Mouse (Mus musculus) macrophage (primary cell): ENCODE results near the gene Mup4. TPM values are rescaled to one million over a fixed set of nuclear protein-coding genes. Genes with fewer than 3 reads are reported as not detected.
"Not testable (repeated sequence)": the region's sequence is repeated elsewhere in the genome, so short reads cannot be mapped to it uniquely, and the experiment has no call there.

Experiments
- H3K27ac ChIP-seq: fragments of 350-480 bp; formaldehyde crosslinking; 2 replicates; pipeline ENCODE4 v1.9.0; 2021
- H3K36me3 ChIP-seq: fragments of 350-480 bp; formaldehyde crosslinking; 2 replicates; pipeline ENCODE4 v1.9.0; 2021; ENCODE audit errors: inconsistent target
- H3K4me3 ChIP-seq: fragments of 350-480 bp; formaldehyde crosslinking; 2 replicates; pipeline ENCODE4 v1.9.0; 2021; ENCODE audit errors: inconsistent target
- H3K79me2 ChIP-seq: fragments of 350-480 bp; formaldehyde crosslinking; 2 replicates; pipeline ENCODE4 v1.9.0; 2021; ENCODE audit errors: inconsistent target
- WGBS: methylation state at CpG from one replicate; pipeline ENCODE4 v1.1.7; 2026; ENCODE audit warnings: inconsistent platforms; ENCODE audit not compliant: missing documents; 5-methylcytosine and 5-hydroxymethylcytosine counted together
- polyA plus RNA-seq: library from polyadenylated mRNA; stranded (reverse); fragments of 250-400 nt; gene quantifications from 3 replicates; pipeline ENCODE4 v1.2.4, GENCODE M21; 2018; ENCODE audit warnings: inconsistent platforms
- total RNA-seq, 78 experiments: library from RNA; depleted of rRNA; stranded (reverse); fragments of 250-400 nt; gene quantifications; 1 replicate in 9 of 78; 2 replicates in 24 of 78; 3 replicates in 43 of 78; 4 replicates in 2 of 78; pipeline ENCODE4 v1.2.4; 2018; ENCODE audit warnings: inconsistent platforms in 56 of 78

Mup4 gene
- not detected for total RNA-seq (2018; cell fraction: chromatin; rRNA removed)
- total RNA-seq (2018; cell fraction: cytosol; rRNA removed), result not detected
- not detected for total RNA-seq (2018; cell fraction: nucleus; rRNA removed)
- not detected in 3 replicates for polyA plus RNA-seq

DNA sequence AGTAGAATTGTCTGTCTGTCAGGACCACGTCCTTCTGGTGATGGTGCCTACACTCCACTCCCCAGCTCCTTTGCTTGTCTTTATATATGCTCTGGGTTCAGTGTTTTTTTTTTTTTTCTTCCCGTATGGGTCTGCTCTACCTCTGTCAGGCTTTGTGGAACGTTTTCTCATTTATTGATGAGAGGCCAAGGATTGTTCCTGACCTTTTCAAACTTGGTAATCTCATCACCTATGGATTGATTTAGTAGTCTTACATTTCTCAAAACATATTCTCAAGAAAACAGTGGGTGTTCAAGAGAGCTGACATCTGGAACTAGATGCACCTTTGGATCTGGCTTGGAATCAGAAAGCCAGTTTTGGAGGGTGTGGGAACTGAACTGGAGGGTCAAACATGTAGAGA lies at the start of gene Mup4:
TSS of gene Mup4 (minus strand) at position 101 of the 400 bp plus-strand sequence.
- Histone ChIP-seq H3K36me3 (no peaks in the 10 kb centered on the region), H3K79me2 (no peaks in the 10 kb centered on the region), H3K27ac (no peak within 1 kb of the TSS), H3K4me3 (no peak within 1 kb of the TSS)
- 95% methylated on average over 2 of the region's 3 CpGs for WGBS

DNA sequence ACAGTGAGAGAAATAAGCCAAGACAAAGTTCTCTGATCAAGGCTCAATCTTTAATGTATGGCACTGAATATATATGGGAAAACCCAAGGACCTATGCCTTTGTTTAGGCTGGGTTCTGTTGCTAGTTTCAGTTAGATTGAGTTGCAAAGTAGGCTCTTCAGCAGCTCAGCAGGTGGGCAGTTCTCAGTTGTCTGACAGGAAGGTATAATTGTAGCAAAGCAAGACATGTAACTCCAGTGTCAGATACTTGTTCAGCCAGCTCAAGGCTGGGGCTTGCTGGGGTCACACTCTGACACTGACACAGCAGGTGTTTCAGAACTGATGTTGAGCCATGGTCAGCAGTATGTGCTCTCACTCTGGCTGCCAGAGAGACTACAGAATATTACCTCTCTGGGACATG lies 37.4 kb upstream of the Mup4 start:
- not testable (repeated sequence) for H3K79me2 ChIP-seq, H3K4me3 ChIP-seq, H3K36me3 ChIP-seq, H3K27ac ChIP-seq

DNA sequence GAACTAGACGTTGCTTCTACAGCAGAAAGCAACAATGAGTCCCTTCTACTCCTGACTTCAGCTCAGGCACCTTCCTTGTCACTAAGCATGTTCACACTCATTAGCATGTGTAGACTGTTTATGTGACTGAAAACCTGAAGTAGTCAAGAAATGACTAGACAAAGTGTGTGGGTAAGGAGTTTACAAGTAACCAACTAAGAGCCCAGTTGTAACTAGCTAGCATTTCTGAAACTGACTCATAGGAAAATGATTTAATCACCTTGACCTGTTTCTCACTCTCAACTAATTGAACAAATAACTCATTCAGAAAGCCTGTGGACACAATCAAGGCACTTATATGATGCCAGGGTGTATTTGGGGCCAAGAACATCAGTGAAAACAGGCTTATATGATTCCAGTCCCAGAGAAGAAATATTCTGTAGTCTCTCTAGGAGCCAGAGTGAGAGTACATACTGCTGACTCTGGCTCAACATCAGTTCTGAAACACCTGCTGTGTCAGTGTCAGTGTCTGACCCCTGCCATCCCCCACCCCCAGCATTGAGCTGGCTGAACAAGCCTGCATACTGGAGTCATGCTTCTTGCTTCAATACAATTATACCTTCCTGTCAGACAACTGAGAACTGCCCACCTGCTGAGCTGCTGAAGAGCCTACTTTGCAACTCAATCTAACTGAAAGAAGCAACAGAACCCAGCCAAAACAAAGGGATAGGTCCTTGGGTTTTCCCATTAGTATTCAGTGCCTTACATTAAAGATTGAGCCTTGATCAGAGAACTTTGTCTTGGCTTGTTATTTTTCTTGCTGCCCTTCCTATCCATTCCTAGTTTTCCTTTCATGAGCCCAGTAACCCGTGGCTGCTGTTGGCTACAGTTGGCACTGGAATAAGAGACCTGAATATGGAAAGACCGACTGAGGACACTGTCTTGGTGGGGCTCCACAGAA lies 3.2 kb upstream of the Mup4 start, which contains the start of gene Mup6:
TSS of gene Mup6 (plus strand) at position 890 of the 940 bp plus-strand sequence.
- no peak within 1 kb of the TSS for H3K27ac ChIP-seq
- 75% methylated on average over 3 of the region's 3 CpGs for WGBS
- no peaks in the 10 kb centered on the region for H3K36me3 ChIP-seq
- no peak within 1 kb of the TSS for H3K4me3 ChIP-seq
- no peaks in the 10 kb centered on the region for H3K79me2 ChIP-seq

DNA sequence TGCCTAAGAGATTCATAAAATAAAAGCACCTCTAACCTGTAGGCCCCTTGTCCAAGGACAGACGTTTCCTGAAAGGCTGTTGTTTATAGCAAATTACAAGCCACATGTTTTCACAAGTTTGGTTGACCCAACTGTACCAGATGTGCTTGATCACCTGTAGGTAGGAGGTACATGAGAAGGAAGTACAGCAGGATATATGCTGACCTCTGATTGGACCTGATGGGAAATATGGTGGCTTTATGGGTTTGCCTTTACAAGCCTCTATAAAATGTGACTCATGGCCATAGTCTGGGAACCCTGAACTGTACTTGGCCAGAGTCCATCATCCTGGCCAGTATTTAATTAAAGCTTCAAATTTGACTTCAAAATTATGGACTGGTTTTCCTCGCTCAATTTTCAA lies 23.0 kb downstream of the Mup4 start:
- Histone ChIP-seq H3K79me2 (no peaks in the 10 kb centered on the region), H3K36me3 (no peaks in the 10 kb centered on the region), H3K4me3 (no peak overlapping the region), H3K27ac (no peak overlapping the region)
- WGBS, result 56% methylated on average over 2 of the region's 2 CpGs

- H3K27ac ChIP-seq, result no peak overlapping the region
- H3K4me3 ChIP-seq, result no peak overlapping the region
- H3K36me3 ChIP-seq, result no peaks in the 10 kb centered on the region
- no peaks in the 10 kb centered on the region for H3K79me2 ChIP-seq
- WGBS, result 72% methylated on average over 6 of the region's 6 CpGs
These were observed 27.8 kb downstream of the Mup4 start for GRCm38 (mm10) chr4:59932505-59933281.

- Histone ChIP-seq H3K79me2 (no peaks in the 10 kb centered on the region), H3K27ac (no peak overlapping the region), H3K36me3 (no peaks in the 10 kb centered on the region), H3K4me3 (no peak overlapping the region)
- 2% methylated on average over 6 of the region's 6 CpGs for WGBS
These were observed 32.2 kb downstream of the Mup4 start for GRCm38 (mm10) chr4:59928347-59928746.

- no peaks in the 10 kb centered on the region for H3K79me2 ChIP-seq
- H3K36me3 ChIP-seq, result no peaks in the 10 kb centered on the region
- WGBS, result 76% methylated on average over 3 of the region's 3 CpGs
These were observed 32.8 kb downstream of the Mup4 start for GRCm38 (mm10) chr4:59927666-59928065.

DNA sequence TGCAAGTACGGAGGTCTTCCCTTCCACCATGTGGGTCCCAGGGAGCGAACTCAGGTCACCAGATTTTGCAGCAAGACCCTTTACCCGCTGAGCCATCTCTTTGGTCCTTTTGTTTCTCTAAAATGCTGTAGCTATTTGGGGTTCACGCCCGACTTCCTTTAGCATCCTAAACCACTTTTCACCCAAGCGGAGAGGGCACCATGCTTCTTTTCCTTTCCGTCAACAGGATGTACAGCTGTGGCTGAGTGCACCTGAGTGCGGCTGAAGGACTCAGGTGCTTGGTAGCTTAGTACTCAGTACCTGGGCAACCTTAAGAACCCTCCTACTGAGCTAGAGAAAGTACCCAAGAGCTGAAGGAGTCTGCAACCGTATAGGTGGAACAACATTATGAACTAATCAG lies 35.4 kb downstream of the Mup4 start:
- H3K4me3 ChIP-seq, result no peak overlapping the region
- H3K27ac ChIP-seq, result no peak overlapping the region
- H3K79me2 ChIP-seq, result no peaks in the 10 kb centered on the region
- no peaks in the 10 kb centered on the region for H3K36me3 ChIP-seq
- 92% methylated on average over 9 of the region's 9 CpGs for WGBS

More at GRCm38 (mm10) chr4:59927666-59928065, 32.8 kb downstream of the Mup4 start:
- H3K4me3 ChIP-seq, result no peak overlapping the region
- H3K27ac ChIP-seq, result no peak overlapping the region

DNA sequence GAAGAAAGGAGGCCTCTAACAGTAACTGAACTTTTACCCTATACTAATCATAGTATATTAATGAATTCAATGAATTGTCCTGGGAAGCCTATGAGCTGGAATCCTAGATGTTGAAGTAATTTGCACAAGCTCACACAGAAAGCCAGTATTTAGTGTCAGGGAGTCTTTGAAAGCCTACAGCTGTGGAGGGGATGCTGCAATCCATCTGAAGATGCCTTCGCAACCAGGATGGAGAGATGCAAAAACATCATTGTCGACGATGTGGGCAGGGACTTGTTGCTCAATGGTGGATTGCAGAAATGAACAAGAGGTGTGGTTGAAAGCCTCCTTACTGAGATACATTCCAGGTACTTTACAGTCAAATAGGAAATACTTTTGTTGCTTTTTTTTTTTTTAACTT lies 42.5 kb downstream of the Mup4 start:
- H3K79me2 ChIP-seq, result no peaks in the 10 kb centered on the region
- H3K4me3 ChIP-seq, result no peak overlapping the region
- 55% methylated on average over 3 of the region's 3 CpGs for WGBS
- no peaks in the 10 kb centered on the region for H3K36me3 ChIP-seq
- no peak overlapping the region for H3K27ac ChIP-seq

- Histone ChIP-seq H3K36me3 (no peaks in the 10 kb centered on the region), H3K79me2 (no peaks in the 10 kb centered on the region), H3K4me3 (no peak within 1 kb of the TSS), H3K27ac (no peak within 1 kb of the TSS)
- WGBS, result 31% methylated on average over 22 of the region's 22 CpGs
These were observed 45.7 kb downstream of the Mup4 start, which contains the start of gene Slc46a2 for GRCm38 (mm10) chr4:59914608-59915403. TSS of gene Slc46a2 (minus strand) at chr4:59915056.

- Histone ChIP-seq H3K4me3 (no peak overlapping the region), H3K79me2 (no peaks in the 10 kb centered on the region), H3K27ac (no peak overlapping the region), H3K36me3 (no peaks in the 10 kb centered on the region)
- 100% methylated on average over 1 of the region's 2 CpGs for WGBS
These were observed 51.7 kb downstream of the Mup4 start for GRCm38 (mm10) chr4:59908785-59909184.

DNA sequence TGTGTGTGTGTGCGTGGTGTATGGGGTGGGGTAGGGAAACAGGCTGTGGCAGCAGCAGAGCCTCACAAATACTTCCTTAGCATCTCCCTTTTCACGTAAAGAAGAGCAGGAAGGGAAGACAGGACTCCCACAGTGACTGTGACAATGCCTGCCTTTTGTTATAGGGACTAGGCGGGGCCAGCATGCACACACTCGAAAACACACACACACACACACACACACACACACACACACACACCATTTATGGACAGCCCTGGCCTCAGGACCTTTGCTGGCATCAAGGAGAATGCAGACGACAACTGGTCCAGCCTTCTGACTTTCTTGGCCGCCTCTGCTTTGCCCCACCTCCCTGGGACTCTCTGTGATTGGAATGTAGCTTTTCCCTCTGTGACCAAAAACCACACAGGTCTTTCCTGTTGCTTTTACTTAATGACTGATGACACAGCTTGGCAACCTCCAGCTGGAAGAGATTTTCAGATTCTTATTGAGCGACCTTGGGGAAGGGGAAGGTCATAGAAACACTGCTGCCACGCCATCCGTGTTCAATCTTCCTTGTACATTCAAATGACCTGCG lies 52.8 kb downstream of the Mup4 start:
- H3K79me2 ChIP-seq, result no peaks in the 10 kb centered on the region
- 69% methylated on average over 10 of the region's 10 CpGs for WGBS
- no peak overlapping the region for H3K4me3 ChIP-seq
- peaks cover under 1% of the 10 kb centered on the region; the same call in 1 of the 2 replicates for H3K36me3 ChIP-seq
- H3K27ac ChIP-seq, result no peak overlapping the region

DNA sequence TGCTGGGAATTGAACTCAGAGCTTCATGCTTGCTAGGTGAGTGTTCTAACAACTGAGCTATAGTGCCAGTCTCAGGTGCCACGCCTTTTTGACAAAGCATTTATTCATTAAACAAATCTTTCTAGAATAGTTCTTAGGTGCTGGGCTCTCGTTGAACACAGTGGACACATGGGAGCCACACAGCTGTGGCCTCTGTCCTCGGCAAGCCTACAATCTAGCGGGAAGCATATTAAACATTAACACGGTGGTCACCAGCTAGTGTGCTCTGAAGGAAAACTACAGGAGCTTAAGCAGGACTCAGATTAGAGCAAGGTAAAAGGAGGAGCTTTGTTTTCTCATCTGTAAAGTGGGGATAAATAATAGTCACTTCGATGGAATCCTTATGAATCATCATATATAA lies 53.4 kb downstream of the Mup4 start:
- 96% methylated on average over 6 of the region's 6 CpGs for WGBS
- Histone ChIP-seq H3K36me3 (peaks cover 7% of the 10 kb centered on the region; the same call in 1 of the 2 replicates), H3K27ac (no peak overlapping the region), H3K4me3 (no peak overlapping the region), H3K79me2 (no peaks in the 10 kb centered on the region)
